Mouse (Mus musculus) A20 (cell line): Measurements from ENCODE around the gene Mgat3.

Experiments
- DNase-seq: peaks from one replicate; pipeline ENCODE4 v3.0.0-alpha.2; 2011; ENCODE audit warnings: low read depth, low spot score

Gene Mgat3

GRCm38 (mm10) chr15:80225208-80225607 is 51.7 kb downstream of the Mgat3 start:
- DNase-seq: peak; percentile 85

- peak; percentile 77 for DNase-seq
Measured at GRCm38 (mm10) chr15:80225796-80226195, 52.3 kb downstream of the Mgat3 start.

GRCm38 (mm10) chr15:80228071-80228800 is 54.7 kb downstream of the Mgat3 start:
- no peak for DNase-seq

GRCm38 (mm10) chr15:80232331-80232730 is 58.8 kb downstream of the Mgat3 start:
- DNase-seq: no peak

- DNase-seq: no peak
Measured at GRCm38 (mm10) chr15:80233053-80233452, 59.5 kb downstream of the Mgat3 start.

GRCm38 (mm10) chr15:80233733-80234509 is 60.4 kb downstream of the Mgat3 start, which contains the start of gene Mief1:
Gene Mief1, plus strand, starts transcription at chr15:80234018.
- peak; percentile 100 for DNase-seq

- no peak for DNase-seq
Measured at GRCm38 (mm10) chr15:80235535-80235934, 62.0 kb downstream of the Mgat3 start, which contains the start of gene AC140267.1. Gene AC140267.1, plus strand, starts transcription at chr15:80235835.

- no peak for DNase-seq
Measured at GRCm38 (mm10) chr15:80248135-80248534, 74.6 kb downstream of the Mgat3 start.

GRCm38 (mm10) chr15:80248596-80248995 is 75.1 kb downstream of the Mgat3 start:
- no peak for DNase-seq

GRCm38 (mm10) chr15:80249672-80250071 is 76.2 kb downstream of the Mgat3 start:
- DNase-seq: no peak

GRCm38 (mm10) chr15:80250586-80250985 is 77.1 kb downstream of the Mgat3 start:
- DNase-seq: no peak

- no peak for DNase-seq
Measured at GRCm38 (mm10) chr15:80253530-80253929, 80.0 kb downstream of the Mgat3 start.

GRCm38 (mm10) chr15:80254207-80254606 is 80.7 kb downstream of the Mgat3 start:
- peak; percentile 35 for DNase-seq

GRCm38 (mm10) chr15:80254847-80255645 is 81.5 kb downstream of the Mgat3 start, which contains the start of gene Atf4:
Gene Atf4, plus strand, starts transcription at chr15:80255184.
- DNase-seq: peak; percentile 99

GRCm38 (mm10) chr15:80255646-80256121 is 82.2 kb downstream of the Mgat3 start:
- DNase-seq: peak; percentile 84

- DNase-seq: no peak
Measured at GRCm38 (mm10) chr15:80256242-80256641, 82.7 kb downstream of the Mgat3 start.

GRCm38 (mm10) chr15:80256656-80257601 is 83.4 kb downstream of the Mgat3 start:
- DNase-seq: no peak

- DNase-seq: peak; percentile 45
Measured at GRCm38 (mm10) chr15:80257602-80258239, 84.2 kb downstream of the Mgat3 start.

- DNase-seq: peak; percentile 63
Measured at GRCm38 (mm10) chr15:80258240-80259170, 85.0 kb downstream of the Mgat3 start.
